Mouse (Mus musculus) adrenal gland, adult 10 weeks (tissue): ENCODE results near the gene Polk. TPM values are rescaled to one million over a fixed set of nuclear protein-coding genes. Genes with fewer than 3 reads are reported as not detected.

Experiments used
- polyA plus RNA-seq: library from polyadenylated mRNA; stranded (reverse); fragments of 350-450 nt; fragmentation: Illumina TruSeq; extraction: RNeasy Lipid Tissue Mini Kit (QIAGEN cat#74804); gene quantifications from one replicate; pipeline ENCODE4 v1.2.3, GENCODE M21; 2014; ENCODE audit warnings: low read depth, low replicate concordance

Polk gene
- 103 TPM for polyA plus RNA-seq

DNA sequence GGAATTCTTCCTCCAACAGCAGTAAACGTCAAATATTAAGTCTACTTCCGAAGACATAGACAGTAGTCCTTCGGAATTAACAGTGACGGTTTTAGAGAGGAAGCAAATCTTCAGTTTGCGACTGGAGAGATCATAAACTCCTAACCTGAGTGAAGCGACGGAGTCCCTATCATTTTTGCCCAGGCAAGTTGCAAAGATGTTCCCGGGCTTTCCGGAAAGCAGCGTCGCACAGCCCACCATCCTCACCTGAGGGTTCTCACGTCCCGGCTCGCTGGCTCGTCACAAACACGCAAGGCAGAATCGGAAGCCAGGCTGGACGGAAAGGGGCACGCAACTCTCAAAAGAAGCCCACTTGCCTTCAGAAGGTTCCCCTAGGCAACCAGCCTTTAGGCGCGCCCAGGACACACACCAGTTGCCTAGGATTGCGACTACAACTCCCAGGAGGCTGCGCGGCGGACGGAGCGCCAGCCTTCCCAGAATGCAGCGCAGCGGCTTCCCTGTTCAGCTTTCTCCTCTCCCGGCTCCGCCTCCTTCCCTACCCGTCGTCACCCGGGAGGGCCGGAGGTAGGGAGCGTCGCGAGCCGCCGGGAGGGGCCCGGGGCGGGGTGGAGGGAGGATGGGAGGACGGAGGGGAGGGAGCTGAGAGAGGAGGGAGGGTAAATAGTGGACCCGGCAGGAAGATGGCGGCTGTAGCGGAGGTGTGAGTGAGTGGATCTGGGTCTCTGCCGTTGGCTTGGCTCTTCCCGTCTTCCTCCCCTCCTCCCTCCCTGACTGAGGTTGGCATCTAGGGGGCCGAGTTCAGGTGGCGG, at the start of gene Polk, which contains the start of gene Col4a3bp:
Gene Polk (minus strand): TSS at position 499 of the 809 bp plus-strand sequence.
Gene Col4a3bp (plus strand): TSS at position 538 of the 809 bp plus-strand sequence.

DNA sequence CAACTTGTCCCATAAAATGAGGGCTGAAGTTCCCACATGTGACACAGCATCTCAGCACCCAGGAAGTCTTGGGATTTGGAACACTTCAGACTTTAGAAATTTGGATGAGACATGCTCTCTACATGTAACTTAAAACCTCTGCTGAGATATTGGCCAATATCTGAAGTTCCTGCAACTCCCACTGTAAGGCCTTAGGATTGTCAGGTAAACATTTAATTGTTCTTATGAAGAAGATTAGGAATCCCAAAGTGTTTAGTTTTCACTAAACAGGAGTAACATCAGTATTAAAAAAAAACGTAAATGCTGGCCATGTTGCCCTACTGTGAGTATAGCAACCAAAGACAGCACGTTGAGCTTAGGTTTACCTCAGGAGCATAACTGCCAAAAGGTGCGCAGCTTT, 51.9 kb downstream of the Polk start, which contains the start of gene Gm17622:
Gene Gm17622 (plus strand): TSS at position 301 of the 400 bp plus-strand sequence.

DNA sequence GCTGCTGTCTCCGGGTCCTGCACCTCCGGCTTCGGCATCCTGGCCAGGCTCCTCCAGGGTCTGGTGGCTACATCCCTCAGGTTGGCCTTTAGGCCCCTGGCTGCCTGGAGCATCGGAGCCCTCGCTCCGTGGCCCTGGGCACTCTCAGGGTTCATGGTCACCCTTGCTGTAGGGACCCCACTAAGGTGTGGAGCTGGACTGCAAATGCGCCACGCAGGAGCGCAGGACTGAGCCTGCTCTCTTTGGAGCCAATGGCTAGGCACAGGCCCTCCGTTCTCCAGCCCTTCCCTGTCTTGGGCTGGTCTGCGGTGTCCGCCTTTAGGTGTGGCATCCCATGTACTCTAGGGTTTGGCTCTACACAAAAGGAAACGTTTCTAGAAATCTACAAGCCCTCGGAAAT, 71.4 kb downstream of the Polk start, which contains the start of gene Ankdd1b:
Gene Ankdd1b (minus strand): TSS at position 242 of the 400 bp plus-strand sequence.

Other genes with a start within 250 kb of the Polk start
- gene Poc5, start 154.3 kb downstream of the Polk start, polyA plus RNA-seq = 10.2 TPM
- gene Ankdd1b, start 71.4 kb downstream of the Polk start, polyA plus RNA-seq = 1.6 TPM
- gene Gm17622, start 51.8 kb downstream of the Polk start, polyA plus RNA-seq = not detected
- 394 TPM for gene Col4a3bp, start within 50 bp of the Polk start, polyA plus RNA-seq
- 44.6 TPM for gene Hmgcr, start 128.4 kb upstream of the Polk start, polyA plus RNA-seq
- gene Ankrd31, start 205.7 kb upstream of the Polk start, polyA plus RNA-seq = not detected